Mouse (Mus musculus): Measurements from ENCODE around the gene Vwa7.
A peak's percentile ranks its signal among the peaks of the same experiment; 100 is the strongest.
"Not testable (repeated sequence)": the region's sequence is repeated elsewhere in the genome, so short reads cannot be mapped to it uniquely, and the experiment has no call there.

Gene Vwa7

DNA sequence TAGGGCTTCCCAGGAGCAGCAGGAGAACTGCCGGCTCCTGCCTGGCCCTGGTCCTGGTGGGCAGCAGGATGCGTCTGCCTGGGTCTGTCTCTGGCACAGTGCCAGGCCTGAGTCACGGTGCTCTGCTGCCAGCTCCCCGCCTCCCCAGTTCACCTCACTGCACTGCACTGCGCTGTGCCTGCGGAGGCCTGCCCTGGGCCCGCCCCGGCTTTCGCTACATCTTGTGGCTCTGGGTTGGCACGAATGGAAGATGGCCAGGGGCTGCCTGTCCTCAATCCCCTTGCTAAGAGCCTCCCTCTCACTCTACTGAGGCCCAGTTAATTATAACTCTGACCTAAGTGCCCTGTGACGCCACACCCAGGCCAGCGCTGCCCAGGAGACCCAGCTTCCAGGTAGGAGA lies at the start of gene Vwa7:
Vwa7 (plus strand) TSS at position 204 of the 400 bp plus-strand sequence.
- no peak for DNase-seq (ENCODE audit: low read depth, low spot score)

DNA sequence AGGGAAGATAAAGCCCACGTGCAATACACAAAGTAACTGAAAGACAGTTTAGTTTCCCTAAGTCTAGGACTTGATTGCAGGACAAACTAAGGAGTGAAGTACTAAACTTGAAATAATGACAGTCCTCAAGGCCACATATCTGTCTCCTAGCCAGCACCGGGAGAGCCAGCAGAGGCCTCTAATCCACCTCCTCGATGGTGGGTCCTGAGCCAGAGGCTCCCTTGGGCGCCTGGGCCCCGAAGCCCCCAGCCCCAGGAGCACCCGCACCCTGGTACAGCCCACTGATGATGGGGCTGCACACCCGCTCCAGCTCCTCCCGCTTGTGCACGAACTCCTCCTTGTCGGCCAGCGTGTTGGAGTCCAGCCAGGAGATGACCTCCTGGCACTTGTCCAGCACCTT lies 46.6 kb upstream of the Vwa7 start, which contains the start of gene Gm20481:
Gm20481 (plus strand) TSS at position 91 of the 400 bp plus-strand sequence.
- DNase-seq (ENCODE audit: low read depth, low spot score), result not testable (repeated sequence)

DNA sequence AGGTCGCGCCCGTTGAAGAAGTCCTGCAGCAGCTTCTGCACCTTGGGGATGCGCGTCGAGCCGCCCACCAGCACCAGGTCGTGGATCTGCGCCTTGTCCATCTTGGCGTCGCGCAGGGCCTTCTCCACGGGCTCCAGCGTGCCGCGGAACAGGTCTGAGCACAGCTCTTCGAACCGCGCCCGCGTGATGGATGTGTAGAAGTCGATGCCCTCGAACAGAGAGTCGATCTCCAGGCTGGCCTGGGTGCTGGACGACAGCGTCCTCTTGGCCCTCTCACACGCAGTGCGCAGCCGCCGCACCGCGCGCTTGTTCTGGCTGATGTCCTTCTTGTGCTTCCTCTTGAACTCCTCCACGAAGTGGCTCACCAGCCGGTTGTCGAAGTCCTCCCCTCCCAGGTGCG lies 45.5 kb upstream of the Vwa7 start:
- not testable (repeated sequence) for DNase-seq (ENCODE audit: low read depth, low spot score)

DNA sequence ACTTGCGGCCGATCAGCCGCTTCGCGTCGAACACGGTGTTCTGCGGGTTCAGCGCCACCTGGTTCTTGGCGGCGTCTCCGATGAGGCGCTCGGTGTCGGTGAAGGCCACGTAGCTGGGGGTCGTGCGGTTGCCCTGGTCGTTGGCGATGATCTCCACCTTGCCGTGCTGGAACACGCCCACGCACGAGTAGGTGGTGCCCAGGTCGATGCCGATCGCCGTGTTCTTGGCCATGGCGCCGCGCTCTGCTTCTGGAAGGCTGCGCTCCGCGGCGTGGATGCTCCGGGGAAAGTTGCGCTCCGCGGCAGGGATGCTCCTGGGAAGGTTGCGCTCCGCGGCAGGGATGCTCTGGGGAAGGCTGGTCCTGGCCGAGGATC lies 44.7 kb upstream of the Vwa7 start:
- not testable (repeated sequence) for DNase-seq (ENCODE audit: low read depth, low spot score)

DNA sequence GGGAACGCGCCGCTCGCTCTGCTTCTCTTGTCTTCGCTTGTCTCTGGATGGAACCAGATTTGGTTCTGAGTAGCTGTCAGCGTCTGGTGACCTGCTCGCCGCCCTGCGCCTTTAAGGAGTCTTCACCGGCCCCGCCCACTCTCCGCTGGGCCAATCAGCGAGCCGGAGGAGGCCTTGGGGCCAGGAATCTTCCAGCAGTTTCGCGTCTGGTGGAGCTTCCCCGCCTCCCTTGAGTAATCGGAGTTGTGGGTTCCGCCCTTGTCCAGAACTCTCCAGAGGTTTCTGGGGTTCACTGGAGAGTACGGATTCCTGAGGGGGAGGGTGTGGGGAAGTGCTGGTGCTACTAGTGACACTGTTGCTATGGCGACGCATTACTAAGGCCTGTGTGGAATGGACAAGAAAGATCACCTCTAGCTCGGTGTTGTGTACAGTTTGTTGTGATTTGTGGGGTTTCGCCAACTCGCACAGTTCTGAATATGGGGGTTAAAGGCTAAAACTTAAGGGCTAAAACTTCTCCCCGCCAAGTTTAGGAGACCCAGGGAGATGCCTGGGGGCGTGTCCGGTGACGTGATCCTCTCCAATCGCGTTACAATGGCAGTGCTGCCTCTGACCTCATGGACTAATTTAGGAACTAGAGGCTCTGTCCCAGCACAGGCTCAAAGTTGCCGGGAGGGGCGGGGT lies 44.2 kb upstream of the Vwa7 start, which contains the start of the genes Hspa1a and Hspa1l:
Hspa1a (minus strand) TSS at position 88 of the 681 bp plus-strand sequence.
Hspa1l (plus strand) TSS at position 635 of the 681 bp plus-strand sequence.
- DNase-seq (ENCODE audit: low read depth, low spot score), result peak; percentile 93

DNA sequence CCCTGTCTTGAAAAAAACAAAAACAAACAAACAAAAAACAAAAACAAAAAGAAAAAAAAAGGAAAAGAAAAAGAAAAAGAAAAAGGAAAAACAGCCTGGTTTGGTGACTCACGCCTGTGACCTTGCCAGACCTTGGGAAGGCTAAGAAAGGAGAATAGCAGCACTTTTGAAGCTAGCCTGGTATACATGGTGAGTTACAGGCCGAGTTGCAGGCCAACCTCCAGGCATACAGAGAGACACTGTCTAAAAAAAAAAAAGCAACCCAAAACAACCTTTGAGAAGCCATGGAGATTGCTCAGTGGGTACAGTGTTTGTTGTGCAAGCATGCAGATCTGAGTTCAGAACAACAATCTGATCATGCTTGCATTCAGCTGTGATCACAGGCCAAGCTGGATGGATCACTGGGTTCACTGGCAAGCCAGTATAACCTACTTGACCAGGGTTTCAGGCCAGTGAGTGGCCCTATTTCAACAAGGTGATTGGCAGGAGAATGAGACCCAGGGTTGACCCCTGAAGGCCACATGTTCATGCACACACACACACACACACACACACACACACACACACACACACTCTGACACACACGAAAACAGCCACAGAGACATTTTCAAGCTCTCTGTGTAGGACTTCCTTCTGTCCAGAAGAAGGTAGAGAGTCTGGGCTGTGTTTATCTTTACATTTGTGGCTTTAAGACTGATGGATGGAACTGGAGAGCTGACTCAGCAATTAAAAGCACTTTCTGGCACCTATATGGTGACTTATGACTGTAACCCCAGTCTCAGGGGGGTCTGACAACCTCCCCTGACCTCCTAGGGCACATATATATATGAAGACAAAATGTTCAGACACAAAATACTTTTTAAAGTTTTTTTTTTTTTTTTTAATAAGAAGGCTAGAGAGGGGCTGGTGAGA lies 40.5 kb upstream of the Vwa7 start:
- DNase-seq (ENCODE audit: low read depth, low spot score), result no peak

DNA sequence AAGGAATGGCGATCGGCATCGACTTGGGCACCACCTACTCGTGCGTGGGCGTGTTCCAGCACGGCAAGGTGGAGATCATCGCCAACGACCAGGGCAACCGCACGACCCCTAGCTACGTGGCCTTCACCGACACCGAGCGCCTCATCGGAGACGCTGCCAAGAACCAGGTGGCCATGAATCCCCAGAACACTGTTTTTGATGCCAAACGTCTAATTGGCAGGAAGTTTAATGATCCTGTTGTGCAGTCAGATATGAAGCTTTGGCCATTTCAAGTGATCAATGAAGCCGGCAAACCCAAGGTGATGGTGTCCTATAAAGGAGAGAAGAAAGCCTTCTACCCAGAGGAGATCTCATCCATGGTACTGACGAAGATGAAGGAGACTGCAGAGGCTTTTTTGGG lies 39.4 kb upstream of the Vwa7 start:
- DNase-seq (ENCODE audit: low read depth, low spot score), result no peak

DNA sequence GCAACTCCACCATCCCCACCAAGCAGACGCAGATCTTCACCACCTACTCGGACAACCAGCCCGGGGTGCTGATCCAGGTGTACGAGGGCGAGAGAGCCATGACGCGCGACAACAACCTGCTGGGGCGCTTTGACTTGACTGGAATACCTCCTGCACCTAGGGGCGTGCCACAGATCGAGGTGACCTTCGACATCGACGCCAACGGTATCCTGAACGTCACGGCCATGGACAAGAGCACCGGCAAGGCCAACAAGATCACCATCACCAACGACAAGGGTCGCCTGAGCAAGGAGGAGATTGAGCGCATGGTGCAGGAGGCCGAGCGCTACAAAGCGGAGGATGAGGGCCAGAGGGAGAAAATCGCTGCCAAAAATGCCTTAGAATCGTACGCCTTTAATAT lies 38.1 kb upstream of the Vwa7 start:
- DNase-seq (ENCODE audit: low read depth, low spot score), result no peak

DNA sequence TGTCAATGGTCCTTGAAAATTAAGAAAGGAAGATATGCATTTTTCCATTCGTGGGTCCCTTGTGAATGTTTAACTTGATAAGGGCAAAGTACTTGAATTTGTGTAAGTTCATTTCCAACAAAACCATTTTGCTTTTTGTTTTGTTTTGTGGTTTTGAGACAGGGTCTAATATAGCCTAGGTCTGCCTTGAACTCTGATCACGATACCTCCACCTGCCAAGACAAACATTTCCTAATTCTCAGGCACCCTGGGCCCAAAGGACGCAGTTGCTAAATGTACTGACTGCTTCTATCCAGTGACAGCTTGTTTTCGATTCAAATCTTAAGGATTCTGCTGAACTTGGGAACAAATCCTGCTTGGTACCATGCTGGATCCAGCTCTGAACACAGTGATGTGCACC lies 36.7 kb upstream of the Vwa7 start:
- no peak for DNase-seq (ENCODE audit: low read depth, low spot score)

DNA sequence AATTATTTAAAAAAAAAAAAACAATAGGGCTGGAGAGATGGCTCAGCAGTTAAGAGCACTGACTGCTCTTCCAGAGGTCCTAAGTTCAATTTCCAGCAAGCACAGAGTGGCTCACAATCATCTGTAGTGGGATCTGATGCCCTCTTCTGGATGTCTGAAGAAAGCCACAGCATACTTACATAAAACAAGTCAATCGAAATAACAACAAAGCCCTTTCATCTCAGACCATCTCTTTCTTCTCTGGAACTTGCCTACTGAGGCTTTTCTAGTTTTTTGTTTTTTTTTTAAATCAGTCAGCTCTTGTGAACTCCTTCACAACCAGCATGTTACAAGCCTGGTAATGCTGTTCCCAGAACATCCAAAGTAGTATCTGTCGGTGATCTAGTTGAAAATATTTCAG lies 35.7 kb upstream of the Vwa7 start:
- peak; percentile 77 for DNase-seq (ENCODE audit: low read depth, low spot score)

DNA sequence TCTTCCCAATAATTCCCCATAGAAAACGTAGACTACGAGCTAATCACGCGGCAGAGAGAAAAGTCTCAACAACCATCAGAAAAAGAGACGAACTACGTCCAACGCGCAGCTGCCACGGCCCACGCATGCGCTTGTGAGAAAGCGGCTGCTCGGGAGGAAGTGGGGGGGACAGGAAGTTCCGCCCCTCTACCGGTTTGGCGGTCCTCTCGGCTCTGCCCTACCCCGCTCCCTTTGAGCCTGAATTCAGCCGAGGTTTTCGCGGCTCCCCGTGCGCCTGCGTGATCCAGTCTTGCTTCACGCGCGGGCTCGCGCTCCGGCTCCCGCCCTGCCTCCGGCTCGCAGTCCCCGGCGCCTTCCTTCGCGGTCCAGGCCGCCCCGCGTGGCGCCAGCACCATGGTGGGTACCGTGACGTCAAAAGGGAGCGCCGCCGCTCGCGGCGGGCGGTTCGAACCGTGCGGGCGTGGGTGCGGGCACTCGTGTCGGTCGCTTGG lies 34.6 kb upstream of the Vwa7 start, which contains the start of gene Lsm2:
Lsm2 (plus strand) TSS at position 173 of the 491 bp plus-strand sequence.
- DNase-seq (ENCODE audit: low read depth, low spot score), result peak; percentile 95

DNA sequence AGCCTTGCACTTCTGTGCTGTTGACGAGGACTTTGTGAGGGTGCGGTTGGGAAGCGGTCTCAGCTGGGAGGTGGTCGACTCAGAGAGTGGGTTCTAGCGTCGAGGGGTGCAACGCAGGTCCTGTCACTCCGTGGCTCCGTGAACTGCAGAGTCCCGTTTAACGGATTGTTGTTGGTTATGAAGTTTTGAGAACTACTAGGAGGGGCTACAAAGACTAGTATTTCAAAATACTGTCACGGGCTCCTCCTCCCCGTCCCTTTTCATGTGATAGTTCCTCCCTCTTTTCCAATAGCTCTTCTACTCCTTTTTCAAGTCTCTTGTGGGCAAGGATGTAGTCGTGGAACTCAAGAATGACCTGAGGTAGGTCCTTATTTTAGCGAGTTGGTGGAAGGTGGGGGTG lies 34.1 kb upstream of the Vwa7 start:
- no peak for DNase-seq (ENCODE audit: low read depth, low spot score)

DNA sequence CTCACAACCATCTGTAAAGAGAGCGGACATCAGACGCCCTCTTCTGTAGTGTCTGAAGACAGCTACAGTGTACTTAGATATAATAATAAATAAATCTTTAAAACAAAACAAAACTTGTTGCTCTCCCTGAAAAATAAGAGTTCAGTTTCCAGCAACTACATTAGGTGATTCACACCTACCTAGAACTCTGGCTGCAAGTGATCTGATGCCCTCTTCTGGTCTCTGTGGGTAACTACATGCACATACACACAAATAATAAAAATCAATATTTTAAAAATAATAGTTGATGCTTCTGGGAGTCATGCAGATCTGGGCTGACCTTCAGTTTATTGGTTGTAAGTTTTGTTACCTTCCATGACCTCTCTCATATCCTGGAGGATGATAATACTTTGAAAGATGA lies 32.2 kb upstream of the Vwa7 start:
- peak; percentile 59 for DNase-seq (ENCODE audit: low read depth, low spot score)

DNA sequence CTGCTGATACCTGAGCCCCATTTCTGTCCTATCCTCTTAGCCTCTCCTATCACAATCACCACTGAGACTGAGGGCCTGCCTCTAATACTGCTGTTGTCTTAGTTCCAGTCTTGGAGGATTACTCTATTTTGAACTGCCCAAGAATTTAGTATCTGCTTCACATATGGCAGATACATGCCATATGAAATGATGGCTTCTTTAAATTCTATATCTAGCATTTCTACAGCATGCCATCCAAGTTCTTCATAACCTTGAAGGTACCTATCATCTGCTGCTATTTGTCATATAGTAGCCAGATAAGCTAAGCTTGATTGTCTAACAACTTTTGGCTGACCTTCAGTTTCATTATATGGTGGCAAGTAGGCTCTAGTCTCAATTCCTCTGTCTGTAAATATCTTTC lies 21.6 kb upstream of the Vwa7 start:
- DNase-seq (ENCODE audit: low read depth, low spot score), result no peak

DNA sequence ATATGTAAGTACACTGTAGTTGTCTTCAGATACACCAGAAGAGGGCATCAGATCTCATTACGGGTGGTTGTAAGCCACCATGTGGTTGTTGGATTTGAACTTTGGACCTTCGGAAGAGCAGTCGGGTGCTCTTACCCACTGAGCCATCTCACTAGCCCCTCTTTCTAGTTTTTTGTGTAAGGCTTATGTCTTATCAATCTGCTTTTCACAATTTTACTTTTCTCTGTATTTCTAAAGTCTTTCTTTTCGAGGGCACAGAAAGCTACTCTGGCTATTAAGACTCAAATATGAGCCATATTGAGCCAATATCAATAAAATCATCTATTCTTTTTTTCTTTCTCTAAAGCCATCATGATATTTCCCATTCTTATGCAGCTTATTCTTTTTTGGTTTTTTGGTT lies 21.2 kb upstream of the Vwa7 start:
- not testable (repeated sequence) for DNase-seq (ENCODE audit: low read depth, low spot score)

DNA sequence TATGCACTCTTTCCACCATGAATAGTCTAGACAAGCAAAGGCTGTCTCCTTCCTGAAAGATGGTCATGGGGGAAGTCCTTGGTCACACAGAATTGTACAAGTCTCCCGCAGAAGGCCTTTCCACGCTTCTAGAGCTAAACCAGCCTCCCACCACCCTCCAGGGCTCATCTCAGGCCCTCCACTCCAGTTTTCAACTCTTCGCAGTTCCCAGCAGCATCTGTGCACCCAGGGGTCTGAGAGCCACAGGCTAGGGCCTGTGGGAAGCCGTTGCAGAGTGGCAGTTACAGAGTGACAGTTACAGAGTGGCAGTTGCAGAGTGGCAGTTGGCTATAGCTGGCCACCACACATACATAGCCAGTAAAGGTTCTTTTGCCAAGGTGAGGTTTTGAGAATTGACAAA lies 20.5 kb upstream of the Vwa7 start:
- not testable (repeated sequence) for DNase-seq (ENCODE audit: low read depth, low spot score)

DNA sequence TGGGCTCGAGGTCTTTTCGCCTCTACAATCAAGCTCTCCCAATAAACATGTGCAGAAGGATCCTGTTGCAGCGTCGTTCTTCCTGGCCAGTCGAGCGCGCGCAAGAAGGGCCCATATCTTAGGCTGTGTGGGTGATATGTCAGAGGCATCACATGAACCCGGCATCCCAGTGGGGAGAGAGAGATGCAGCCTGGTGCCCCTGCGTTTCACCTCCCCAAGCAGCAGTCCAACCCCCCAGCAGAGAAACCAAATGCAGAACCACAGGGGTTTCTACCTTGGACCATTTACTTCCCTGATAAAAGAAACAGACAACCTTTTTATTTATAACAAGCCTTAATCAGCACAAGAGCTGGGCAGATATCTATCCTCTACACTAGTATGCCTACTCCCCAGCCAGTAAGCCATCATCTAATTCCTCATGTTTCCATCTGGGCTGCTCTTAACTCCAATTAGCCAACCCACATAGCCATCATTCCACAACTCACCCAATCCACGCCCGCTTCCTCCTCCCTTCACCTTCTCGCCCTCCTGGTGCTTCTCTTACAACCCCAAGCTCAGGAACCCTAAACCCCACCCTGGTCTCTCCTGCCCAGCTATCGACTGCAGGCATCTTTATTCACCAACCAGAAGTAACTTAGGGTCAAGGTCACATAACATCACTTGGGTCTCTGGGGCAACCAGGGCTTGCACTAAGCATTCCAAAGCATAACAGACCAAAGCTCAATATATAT lies 19.8 kb upstream of the Vwa7 start:
- peak; percentile 52 for DNase-seq (ENCODE audit: low read depth, low spot score)

DNA sequence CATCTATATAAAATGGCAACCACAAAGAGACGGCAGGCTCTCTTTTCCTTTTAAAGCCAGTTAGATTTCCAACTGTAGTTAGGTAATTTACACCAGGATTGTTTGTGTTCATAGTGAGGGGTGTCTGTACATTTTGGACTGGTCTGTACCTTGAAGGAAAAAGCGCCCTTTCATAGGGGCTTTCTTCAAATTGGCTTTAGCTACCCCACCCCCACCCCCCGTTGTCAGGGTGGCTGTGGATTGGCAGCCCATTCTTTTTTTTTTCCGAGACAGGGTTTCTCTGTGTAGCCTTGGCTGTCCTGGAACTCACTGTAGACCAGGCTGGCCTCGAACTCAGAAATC lies 19.3 kb upstream of the Vwa7 start:
- no peak for DNase-seq (ENCODE audit: low read depth, low spot score)

DNA sequence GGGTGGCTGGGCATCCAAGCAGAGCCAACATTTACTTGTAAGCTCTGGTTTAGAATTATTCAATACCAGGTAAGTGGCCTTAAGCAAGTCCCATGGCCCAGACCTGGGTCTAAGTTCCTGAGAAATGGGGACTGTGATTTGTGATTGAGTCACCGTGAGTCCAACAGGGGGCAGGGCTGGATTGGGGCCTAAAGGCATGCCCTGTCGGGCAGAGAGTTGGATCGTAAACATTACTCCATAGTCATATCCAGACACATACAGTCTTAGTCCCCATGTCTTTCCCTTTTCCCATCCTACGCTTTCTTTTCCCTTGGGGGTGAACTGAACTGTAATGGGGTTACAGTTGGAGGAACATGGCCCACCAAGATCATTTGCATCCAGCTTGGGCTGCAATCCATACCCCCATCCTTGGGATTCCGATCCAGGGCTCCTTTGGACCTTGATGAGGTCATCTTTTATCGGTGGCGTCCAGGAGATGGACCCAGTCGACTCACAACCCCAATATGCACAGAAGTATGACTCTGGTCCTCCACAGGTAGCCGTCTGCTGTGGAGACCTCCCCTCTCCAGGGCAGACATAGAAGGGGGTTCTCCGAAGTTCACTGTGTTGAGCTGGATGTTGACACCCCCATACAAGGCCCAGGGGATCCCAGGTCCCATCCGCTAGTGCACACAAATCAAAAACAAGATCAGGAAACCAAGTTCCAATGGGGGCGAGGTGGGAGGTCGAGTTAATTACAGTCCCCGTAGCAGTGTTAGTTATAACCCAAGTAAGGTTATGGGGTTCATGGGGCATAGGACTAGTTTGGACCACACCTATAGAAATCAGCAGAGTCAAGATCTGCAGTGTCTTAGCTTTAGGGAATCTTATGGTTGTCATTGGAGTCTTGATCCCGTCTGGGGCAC lies 17.6 kb upstream of the Vwa7 start:
- no peak for DNase-seq (ENCODE audit: low read depth, low spot score)

DNA sequence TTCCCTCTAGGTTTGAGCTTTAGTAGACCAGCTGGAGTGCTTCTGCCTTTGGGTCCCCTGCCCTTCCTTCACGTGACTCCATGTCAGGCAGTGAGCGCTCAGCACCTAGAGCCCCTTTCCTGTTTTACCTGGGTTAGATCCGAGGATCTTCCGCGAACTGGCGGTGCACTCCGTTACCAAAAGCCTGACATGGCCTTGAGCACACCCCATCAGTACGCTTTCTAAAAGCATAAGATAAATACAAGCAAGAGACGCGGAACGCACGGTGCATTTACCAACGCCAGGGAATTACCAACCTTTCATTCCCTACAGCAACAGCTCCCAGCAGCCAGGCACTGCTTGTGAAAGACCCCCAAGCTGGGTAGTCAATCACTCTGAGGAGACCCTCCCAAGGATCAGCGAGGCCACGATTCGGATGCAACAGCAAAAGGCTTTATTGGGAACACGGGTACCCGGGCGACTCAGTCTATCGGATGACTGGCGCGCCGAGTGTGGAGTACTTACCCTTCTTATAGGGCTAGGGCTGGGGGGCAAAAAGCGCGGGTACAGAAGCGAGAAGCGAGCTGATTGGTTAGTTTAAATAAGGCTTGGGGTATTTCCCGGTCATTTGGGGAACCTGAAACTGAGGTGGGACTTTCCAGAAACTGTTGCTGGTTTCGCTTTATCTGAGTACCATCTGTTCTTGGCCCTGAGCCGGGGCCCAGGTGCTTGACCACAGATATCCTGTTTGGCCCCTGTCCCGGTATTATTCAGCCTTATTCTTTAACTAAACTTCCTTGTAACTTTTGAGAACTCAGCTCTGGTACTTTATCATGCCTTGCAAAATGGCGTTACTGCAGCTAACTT lies 16.3 kb upstream of the Vwa7 start:
- not testable (repeated sequence) for DNase-seq (ENCODE audit: low read depth, low spot score)
